Mouse (Mus musculus): Measurements from ENCODE around the gene Zfp106.

The Zfp106 gene

DNA sequence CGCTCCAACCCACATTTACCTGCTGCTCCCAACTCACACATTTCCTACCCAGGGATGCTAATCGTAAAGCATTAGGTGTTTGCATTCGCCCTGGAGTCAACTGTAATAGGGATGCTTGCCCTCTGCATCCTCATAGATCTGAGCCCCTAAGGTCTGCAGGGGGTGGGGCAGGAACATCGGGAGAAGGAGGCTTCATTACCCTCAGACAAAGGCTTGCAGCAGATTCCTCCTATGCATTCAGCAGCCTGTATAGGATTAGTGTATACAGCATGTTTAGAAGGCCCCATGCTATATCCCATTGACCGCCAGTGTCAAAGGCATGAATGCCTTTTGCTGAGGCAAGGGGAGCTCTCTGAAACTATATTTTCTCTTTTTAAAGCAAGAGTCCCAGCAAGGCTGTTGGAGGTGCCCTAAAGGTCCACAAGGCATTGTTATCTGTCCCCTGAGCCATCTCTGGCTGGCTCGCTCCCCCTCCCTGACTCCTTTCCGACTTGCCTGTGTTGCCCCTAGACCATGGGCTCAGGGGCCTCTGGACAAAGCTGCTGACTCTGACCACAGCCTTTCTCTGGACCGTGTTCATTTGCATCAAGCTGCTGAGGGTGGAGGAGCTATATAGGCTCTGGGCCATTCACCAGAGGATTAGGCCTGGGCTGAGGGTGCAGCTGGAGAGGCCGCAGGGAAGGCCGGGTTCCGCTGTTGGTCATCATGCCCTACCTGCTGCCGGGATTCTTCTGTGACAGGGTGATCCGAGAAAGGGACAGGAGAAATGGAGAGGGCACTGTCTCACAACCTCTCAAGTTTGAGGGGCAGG is 87.2 kb downstream of the Zfp106 start:
- no peak for DNase-seq (ENCODE audit: low spot score in 2 of 2)

- no peak for DNase-seq (ENCODE audit: low spot score in 2 of 2)
Observed at GRCm38 (mm10) chr2:120470856-120471255, 92.8 kb downstream of the Zfp106 start.

DNA sequence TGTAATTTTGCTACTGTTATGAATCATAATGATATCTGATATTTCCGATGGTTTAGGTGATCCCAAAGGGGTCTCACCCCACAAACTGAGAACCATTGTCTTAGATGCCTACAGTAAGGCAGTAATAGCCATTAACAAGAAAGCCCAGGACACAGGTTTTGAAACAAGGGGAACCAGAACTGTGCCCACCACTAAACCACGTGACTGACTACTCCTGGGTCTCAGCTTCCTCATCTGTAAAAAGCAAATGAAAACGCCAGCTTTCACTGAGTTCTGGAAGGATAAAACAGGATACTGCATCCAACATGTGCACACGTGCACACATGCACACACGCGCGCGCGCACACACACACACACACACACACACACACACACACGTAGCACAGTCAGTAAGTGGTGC is 93.9 kb downstream of the Zfp106 start:
- no peak for DNase-seq (ENCODE audit: low spot score in 2 of 2)

DNA sequence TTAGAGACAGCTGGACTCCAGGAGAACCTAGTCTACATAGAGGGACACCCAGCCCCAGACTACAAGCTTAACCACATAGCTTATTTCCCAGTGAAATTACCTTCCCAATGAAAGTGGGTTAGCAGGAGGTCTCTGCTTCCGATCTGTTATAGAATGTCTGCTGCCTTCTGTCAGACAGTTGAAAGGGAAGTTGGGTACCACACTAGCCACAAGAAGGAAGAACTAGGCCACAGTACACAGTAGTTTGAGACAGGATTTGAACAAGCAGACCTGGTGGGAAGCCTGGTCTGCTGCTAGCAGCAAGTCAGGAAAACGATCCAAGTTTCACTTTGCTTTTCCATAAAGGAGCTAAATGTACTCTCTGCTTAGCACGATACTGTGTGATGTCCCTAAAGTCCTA is 94.4 kb downstream of the Zfp106 start:
- no peak for DNase-seq (ENCODE audit: low spot score in 2 of 2)

DNA sequence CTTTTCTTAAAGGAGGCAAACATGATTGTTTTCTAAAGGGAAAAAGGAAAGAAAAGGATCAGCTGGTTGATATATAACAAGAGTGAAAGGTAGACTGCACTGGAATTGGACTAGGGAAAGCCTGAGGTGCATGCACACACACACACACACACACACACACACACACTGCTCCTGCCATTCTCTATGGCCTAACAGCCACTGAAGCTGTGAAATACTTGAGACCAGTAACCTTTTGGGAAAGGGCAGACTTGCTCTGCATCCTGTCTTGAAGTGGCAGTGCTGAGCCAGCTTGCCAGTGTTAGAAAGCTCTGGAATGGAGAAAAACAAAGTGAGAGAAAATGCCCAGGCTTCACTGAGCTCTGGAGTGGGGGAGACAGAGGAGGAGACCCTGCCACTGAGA is 95.6 kb downstream of the Zfp106 start:
- DNase-seq (ENCODE audit: low spot score in 2 of 2), result no peak

GRCm38 (mm10) chr2:120465397-120465785 is 98.3 kb downstream of the Zfp106 start:
- DNase-seq (ENCODE audit: low spot score in 2 of 2), result no peak

GRCm38 (mm10) chr2:120464732-120465396 is 98.8 kb downstream of the Zfp106 start:
- no peak for DNase-seq (ENCODE audit: low spot score in 2 of 2)

GRCm38 (mm10) chr2:120464091-120464490 is 99.6 kb downstream of the Zfp106 start:
- no peak for DNase-seq (ENCODE audit: low spot score in 2 of 2)

DNA sequence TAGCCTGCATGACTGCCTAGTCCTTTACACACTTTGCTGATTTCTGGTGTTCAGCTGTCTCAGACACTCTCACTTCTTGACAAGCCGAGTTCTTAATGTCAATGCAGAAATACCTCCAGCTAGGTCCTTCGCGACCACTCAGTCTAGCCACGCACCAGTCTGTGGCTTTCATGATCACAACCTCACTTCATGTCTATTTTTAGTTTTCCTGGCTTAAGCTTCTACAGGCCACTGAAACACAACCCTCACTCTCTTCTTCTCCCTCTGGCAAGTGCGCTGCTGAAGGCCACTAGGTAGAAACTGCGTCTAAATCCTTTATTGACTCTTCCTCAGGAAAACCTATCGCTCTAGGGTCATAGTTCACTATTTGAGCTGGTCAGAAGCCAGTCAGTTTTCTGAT is 100.3 kb downstream of the Zfp106 start:
- DNase-seq (ENCODE audit: low spot score in 2 of 2), result no peak

DNA sequence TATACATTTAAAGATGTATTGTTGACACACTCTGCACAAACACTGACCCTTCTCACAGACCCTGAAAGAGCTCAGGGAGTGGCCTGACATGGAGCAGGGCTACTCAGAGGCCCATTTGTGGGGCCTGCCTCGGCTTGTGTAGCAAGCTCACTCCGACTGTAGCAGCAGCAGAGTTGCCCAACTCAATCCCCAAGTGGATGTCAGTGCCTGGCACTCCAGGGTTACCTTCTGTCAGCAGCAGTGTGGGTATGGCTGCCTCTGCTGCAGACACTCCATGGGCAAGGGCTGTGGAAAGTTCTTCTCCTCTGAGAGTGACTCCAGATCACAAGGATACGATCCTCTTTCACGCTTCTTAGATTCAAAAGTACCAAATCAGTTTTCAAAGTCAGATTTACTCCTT is 103.4 kb downstream of the Zfp106 start:
- no peak for DNase-seq (ENCODE audit: low spot score in 2 of 2)
